Mouse (Mus musculus) intestine, embryonic 14.5 days (tissue): Measurements from ENCODE around the gene Cdk11b. TPM values are rescaled to one million over a fixed set of nuclear protein-coding genes. Genes with fewer than 3 reads are reported as not detected.
A peak's percentile ranks its signal among the peaks of the same experiment; 100 is the strongest.
"Not testable (repeated sequence)": the region's sequence is repeated elsewhere in the genome, so short reads cannot be mapped to it uniquely, and the experiment has no call there.

Experiments used
- ATAC-seq: fragments of 200-750 bp; cut with Nextera tagmentation; replicated peaks from 2 replicates; pipeline ENCODE4 v1.8.0; 2017; ENCODE audit warnings: low read depth, moderate number of reproducible peaks, moderate TSS enrichment, moderate library complexity; ENCODE audit not compliant: low FRiP score, low TSS enrichment
- DNase-seq: peaks from one replicate; pipeline ENCODE4 v3.0.0-alpha.2; 2018; ENCODE audit warnings: low spot score
- H3K27ac ChIP-seq: fragments of 300-500 bp; sonication (generic); 2 replicates; pipeline ENCODE4 v1.5.1; 2014; ENCODE audit warnings: low read depth, mild to moderate bottlenecking, control low read depth
- H3K27me3 ChIP-seq: fragments of 300-500 bp; sonication (generic); replicated peaks from 2 replicates; pipeline ENCODE4 v1.6.1; 2014; ENCODE audit warnings: low read length, control low read depth; ENCODE audit not compliant: control insufficient read depth, insufficient read depth
- H3K36me3 ChIP-seq: fragments of 300-500 bp; sonication (generic); 2 replicates; pipeline ENCODE4 v1.6.1; 2014; ENCODE audit warnings: low read length, control low read depth; ENCODE audit not compliant: control insufficient read depth, insufficient read depth
- H3K4me1 ChIP-seq: fragments of 300-500 bp; sonication (generic); replicated peaks from 2 replicates; pipeline ENCODE4 v1.6.1; 2014; ENCODE audit warnings: low read length, control low read depth, mixed read lengths; ENCODE audit not compliant: control insufficient read depth, insufficient read depth
- H3K4me2 ChIP-seq: fragments of 300-500 bp; sonication (generic); 2 replicates; pipeline ENCODE4 v1.6.1; 2014; ENCODE audit warnings: low read length
- H3K4me3 ChIP-seq: fragments of 300-500 bp; sonication (generic); 2 replicates; pipeline ENCODE4 v1.5.1; 2014; ENCODE audit warnings: low read depth, low read length, control low read depth, mixed read lengths
- H3K9ac ChIP-seq: fragments of 300-500 bp; sonication (generic); 2 replicates; pipeline ENCODE4 v1.6.1; 2014; ENCODE audit warnings: mild to moderate bottlenecking, low read length
- H3K9me3 ChIP-seq: fragments of 300-500 bp; sonication (generic); 2 replicates; pipeline ENCODE4 v1.6.1; 2016; ENCODE audit warnings: low read length, control low read depth; ENCODE audit not compliant: control insufficient read depth
- WGBS: fragments of 180-500 bp; shearing (Covaris S2); extraction: QIAGEN DNeasy Blood & Tissue Kit; methylation state at CpG from one replicate; pipeline ENCODE4 v1.1.7; 2014; 5-methylcytosine and 5-hydroxymethylcytosine counted together
- polyA plus RNA-seq: library from polyadenylated mRNA; unstranded; fragments of >200 nt; fragmentation: Nextera tagmentation; extraction: Ambion mirVana; gene quantifications from 2 replicates; pipeline ENCODE4 v1.2.1, GENCODE M21; 2014

The Cdk11b gene
- polyA plus RNA-seq, 1 experiment from 2014 or later: 52.6 TPM

GRCm38 (mm10) chr4:155635766-155636499 lies 11.3 kb downstream of the Cdk11b start:
- Histone ChIP-seq H3K9ac (no peak overlapping the region), H3K4me3 (no peak overlapping the region), H3K27ac (no peak overlapping the region), H3K36me3 (peaks cover 89% of the 10 kb centered on the region), H3K4me1 (no peaks in the 10 kb centered on the region), H3K4me2 (no peak overlapping the region), H3K9me3 (no peaks in the 10 kb centered on the region), H3K27me3 (no peaks in the 10 kb centered on the region)
- 0 out of 2 replicates have a peak, but pooled peaks have one; percentile 43 for ATAC-seq
- DNase-seq: no peak

GRCm38 (mm10) chr4:155643531-155643930 lies 18.9 kb downstream of the Cdk11b start:
- 81% methylated on average over 1 of the region's 1 CpGs for WGBS
- Histone ChIP-seq H3K27me3 (no peaks in the 10 kb centered on the region), H3K4me1 (no peaks in the 10 kb centered on the region), H3K36me3 (peaks cover 80% of the 10 kb centered on the region), H3K27ac (no peak overlapping the region), H3K9ac (no peak overlapping the region), H3K4me3 (no peak overlapping the region), H3K4me2 (no peak overlapping the region), H3K9me3 (no peaks in the 10 kb centered on the region)
- ATAC-seq (no peak), DNase-seq (no peak)

GRCm38 (mm10) chr4:155645308-155645707 lies 20.7 kb downstream of the Cdk11b start, which contains the start of gene Gm10563:
Gene Gm10563, minus strand, starts transcription at chr4:155645408.
- H3K9me3 ChIP-seq, H3K27me3 ChIP-seq, H3K4me1 ChIP-seq, H3K4me2 ChIP-seq, DNase-seq, ATAC-seq, H3K9ac ChIP-seq, H3K27ac ChIP-seq, H3K4me3 ChIP-seq: not testable (repeated sequence)
- peaks cover 83% of the 10 kb centered on the region for H3K36me3 ChIP-seq
- 90% methylated on average over 2 of the region's 2 CpGs for WGBS

- no peaks in the 10 kb centered on the region for H3K4me1 ChIP-seq
- WGBS: 94% methylated on average over 5 of the region's 5 CpGs
- no peak for ATAC-seq
- H3K4me2 ChIP-seq: no peak overlapping the region
- DNase-seq: no peak
- H3K9me3 ChIP-seq: no peaks in the 10 kb centered on the region
- no peak overlapping the region for H3K9ac ChIP-seq
- H3K27me3 ChIP-seq: no peaks in the 10 kb centered on the region
- H3K4me3 ChIP-seq: no peak overlapping the region
- H3K36me3 ChIP-seq: peaks cover 83% of the 10 kb centered on the region
- H3K27ac ChIP-seq: no peak overlapping the region
Observed at GRCm38 (mm10) chr4:155645721-155646120, 21.1 kb downstream of the Cdk11b start.

GRCm38 (mm10) chr4:155649355-155649754 lies 24.7 kb downstream of the Cdk11b start:
- no peak overlapping the region for H3K4me3 ChIP-seq
- H3K9ac ChIP-seq: no peak overlapping the region
- H3K36me3 ChIP-seq: peaks cover 57% of the 10 kb centered on the region
- H3K27me3 ChIP-seq: peaks cover 17% of the 10 kb centered on the region
- no peak overlapping the region for H3K27ac ChIP-seq
- DNase-seq (no peak), ATAC-seq (no peak)
- H3K4me2 ChIP-seq: no peak overlapping the region
- H3K4me1 ChIP-seq: peaks cover 22% of the 10 kb centered on the region
- 92% methylated on average over 11 of the region's 11 CpGs for WGBS
- no peaks in the 10 kb centered on the region for H3K9me3 ChIP-seq

GRCm38 (mm10) chr4:155651553-155652269 lies 27.1 kb downstream of the Cdk11b start:
- H3K27ac ChIP-seq: no peak overlapping the region; the same call in 1 of the 2 replicates
- peaks cover 28% of the 10 kb centered on the region for H3K27me3 ChIP-seq
- ATAC-seq: peak; percentile 6; the same call in 1 of the 2 replicates
- peaks cover 32% of the 10 kb centered on the region for H3K4me1 ChIP-seq
- H3K36me3 ChIP-seq: peaks cover 54% of the 10 kb centered on the region
- peak overlapping the region; percentile 53; the same call in 1 of the 2 replicates for H3K4me2 ChIP-seq
- H3K9ac ChIP-seq: no peak overlapping the region
- WGBS: 56% methylated on average over 15 of the region's 15 CpGs
- no peaks in the 10 kb centered on the region for H3K9me3 ChIP-seq
- H3K4me3 ChIP-seq: no peak overlapping the region
- peak; percentile 55 for DNase-seq

- no peak for DNase-seq
- ATAC-seq: no peak
- Histone ChIP-seq H3K36me3 (peaks cover 49% of the 10 kb centered on the region), H3K4me1 (peaks cover 32% of the 10 kb centered on the region), H3K9ac (peak overlapping the region; percentile 60), H3K9me3 (no peaks in the 10 kb centered on the region), H3K27ac (0 out of 2 replicates have a peak overlapping the region, but pooled peaks have one; percentile 1), H3K27me3 (peaks cover 28% of the 10 kb centered on the region), H3K4me2 (peak overlapping the region; percentile 53), H3K4me3 (peak overlapping the region; percentile 42)
- 24% methylated on average over 36 of the region's 36 CpGs for WGBS
Observed at GRCm38 (mm10) chr4:155652283-155653085, 27.8 kb downstream of the Cdk11b start.

- H3K36me3 ChIP-seq: peaks cover 49% of the 10 kb centered on the region
- DNase-seq (peak; percentile 78), ATAC-seq (peak; percentile 35)
- WGBS: under 1% methylated on average over 33 of the region's 33 CpGs
- no peaks in the 10 kb centered on the region for H3K9me3 ChIP-seq
- peaks cover 28% of the 10 kb centered on the region for H3K27me3 ChIP-seq
- peak within 1 kb of the TSS; percentile 46 for H3K4me3 ChIP-seq
- H3K4me2 ChIP-seq: peak within 1 kb of the TSS; percentile 53
- peak within 1 kb of the TSS; percentile 60 for H3K9ac ChIP-seq
- H3K4me1 ChIP-seq: peaks cover 32% of the 10 kb centered on the region
- 0 out of 2 replicates have a peak within 1 kb of the TSS, but pooled peaks have one; percentile 1 for H3K27ac ChIP-seq
Observed at GRCm38 (mm10) chr4:155653086-155653450, 28.4 kb downstream of the Cdk11b start, which contains the start of gene Mmp23. Gene Mmp23, minus strand, starts transcription at chr4:155653384.
